Mouse (Mus musculus): ENCODE data around the gene Dexi. TPM values are rescaled to one million over a fixed set of nuclear protein-coding genes. Genes with fewer than 3 reads are reported as not detected.

The Dexi gene
- polyA plus RNA-seq, 1 experiment = 28.4 TPM

- DNase-seq (ENCODE audit: low read depth, low spot score) = no peak
- WGBS = 76% methylated on average over 1 of the region's 1 CpGs
These were observed 74.7 kb downstream of the Dexi start for GRCm38 (mm10) chr16:10468201-10468600.

- 54% methylated on average over 11 of the region's 11 CpGs for WGBS
- DNase-seq (ENCODE audit: low read depth, low spot score) = no peak
These were observed 75.3 kb downstream of the Dexi start for GRCm38 (mm10) chr16:10467391-10468107.

- 6% methylated on average over 4 of the region's 4 CpGs for WGBS
- peak; percentile 90 for DNase-seq (ENCODE audit: low read depth, low spot score)
These were observed 77.7 kb downstream of the Dexi start for GRCm38 (mm10) chr16:10465011-10465681.

- no peak for DNase-seq (ENCODE audit: low read depth, low spot score)
- WGBS = 85% methylated on average over 2 of the region's 2 CpGs
These were observed 81.7 kb downstream of the Dexi start for GRCm38 (mm10) chr16:10461178-10461577.

GRCm38 (mm10) chr16:10460188-10460587, 82.7 kb downstream of the Dexi start:
- 45% methylated on average over 2 of the region's 2 CpGs for WGBS

GRCm38 (mm10) chr16:10454583-10454974, 88.3 kb downstream of the Dexi start:
- DNase-seq (ENCODE audit: low read depth, low spot score) = no peak
- 16% methylated on average over 3 of the region's 3 CpGs for WGBS

More at GRCm38 (mm10) chr16:10460188-10460587, 82.7 kb downstream of the Dexi start:
- DNase-seq (ENCODE audit: low read depth, low spot score) = no peak

GRCm38 (mm10) chr16:10453872-10454582, 88.8 kb downstream of the Dexi start:
- 32% methylated on average over 6 of the region's 6 CpGs for WGBS
- no peak for DNase-seq (ENCODE audit: low read depth, low spot score)

Other genes starting within 250 kb of the Dexi start
- 11.9 and 12.7 TPM in 2 replicates for gene Emp2, start 229.1 kb downstream of the Dexi start, polyA plus RNA-seq (2012; rRNA removed)
- 0.06 and 0.19 TPM in 2 replicates for gene Tekt5, start 147.6 kb downstream of the Dexi start, polyA plus RNA-seq (2012; rRNA removed)
- 34.4 and 37.0 TPM in 2 replicates for gene Nubp1, start 131.1 kb downstream of the Dexi start, polyA plus RNA-seq (2012; rRNA removed)
- gene Tvp23a, start 95.7 kb downstream of the Dexi start, polyA plus RNA-seq (2012; rRNA removed) = 2.0 and 3.1 TPM in 2 replicates
- 18.1 and 29.0 TPM in 2 replicates for gene Ciita, start 63.0 kb downstream of the Dexi start, polyA plus RNA-seq (2012; rRNA removed)
- gene Clec16a, start 2.3 kb upstream of the Dexi start, polyA plus RNA-seq (2012; rRNA removed) = 10.8 and 15.1 TPM in 2 replicates
- 6.1 and 10.7 TPM in 2 replicates for gene Socs1, start 242.5 kb upstream of the Dexi start, polyA plus RNA-seq (2012; rRNA removed)
- 0.37 TPM in 1 of 2 replicates, not detected in the other for gene Tnp2, start 245.6 kb upstream of the Dexi start, polyA plus RNA-seq (2012; rRNA removed)
- gene Prm3, start 247.9 kb upstream of the Dexi start, polyA plus RNA-seq (2012; rRNA removed) = not detected in 2 replicates